Mouse (Mus musculus) stomach, embryonic 14.5 days (tissue): Measurements from ENCODE around the gene Tut4. TPM values are rescaled to one million over a fixed set of nuclear protein-coding genes. Genes with fewer than 3 reads are reported as not detected.

Experiments
- ATAC-seq: fragments of 200-750 bp; cut with Nextera tagmentation; 2 replicates; pipeline ENCODE4 v1.8.0; 2017; ENCODE audit warnings: low read depth, moderate TSS enrichment; ENCODE audit not compliant: insufficient number of reproducible peaks, insufficient read depth, low FRiP score
- H3K27ac ChIP-seq: fragments of 300-500 bp; sonication (generic); 2 replicates; pipeline ENCODE4 v1.5.1; 2014; ENCODE audit warnings: mild to moderate bottlenecking, low read length, moderate library complexity, mixed read lengths
- H3K27me3 ChIP-seq: fragments of 300-500 bp; sonication (generic); 2 replicates; pipeline ENCODE4 v1.6.1; 2014; ENCODE audit warnings: low read length, control low read depth, mixed read lengths; ENCODE audit not compliant: control insufficient read depth, insufficient read depth
- H3K36me3 ChIP-seq: fragments of 300-500 bp; sonication (generic); 2 replicates; pipeline ENCODE4 v1.6.1; 2014; ENCODE audit warnings: mild to moderate bottlenecking, control low read depth, low read length, moderate library complexity, mixed read lengths; ENCODE audit not compliant: control insufficient read depth, insufficient read depth
- H3K4me1 ChIP-seq: fragments of 300-500 bp; sonication (generic); 2 replicates; pipeline ENCODE4 v1.6.1; 2014; ENCODE audit warnings: low read length, control low read depth, mixed read lengths; ENCODE audit not compliant: control insufficient read depth, insufficient read depth
- H3K4me2 ChIP-seq: fragments of 300-500 bp; sonication (generic); replicated peaks from 2 replicates; pipeline ENCODE4 v1.6.1; 2014; ENCODE audit warnings: low read depth, low read length, control low read depth
- H3K4me3 ChIP-seq: fragments of 300-500 bp; sonication (generic); 2 replicates; pipeline ENCODE4 v1.5.1; 2014; ENCODE audit warnings: low read depth, low read length, control low read depth
- H3K9ac ChIP-seq: fragments of 300-500 bp; sonication (generic); replicated peaks from 2 replicates; pipeline ENCODE4 v1.6.1; 2014; ENCODE audit warnings: low read depth, mild to moderate bottlenecking, control low read depth, low read length, moderate library complexity, mixed read lengths
- H3K9me3 ChIP-seq: fragments of 300-500 bp; sonication (generic); 2 replicates; pipeline ENCODE4 v1.6.1; 2016; ENCODE audit warnings: low read depth, low read length, control low read depth; ENCODE audit not compliant: control insufficient read depth
- WGBS: fragments of 180-500 bp; shearing (Covaris S2); extraction: QIAGEN DNeasy Blood & Tissue Kit; methylation state at CpG from one replicate; pipeline ENCODE4 v1.1.7; 2014; 5-methylcytosine and 5-hydroxymethylcytosine counted together
- polyA plus RNA-seq: library from polyadenylated mRNA; unstranded; fragments of >200 nt; fragmentation: Nextera tagmentation; extraction: Ambion mirVana; gene quantifications from 2 replicates; pipeline ENCODE4 v1.2.1, GENCODE M21; 2014

Tut4 gene
- polyA plus RNA-seq, 1 experiment from 2014 or later: 94.5 TPM

GRCm38 (mm10) chr4:108578840-108579742 is 119.9 kb downstream of the Tut4 start, which contains the start of the genes Prpf38a and Orc1:
Prpf38a (minus strand) TSS chr4:108579336.
Orc1 (plus strand) TSS chr4:108579423.
- peak within 1 kb of the TSS; percentile 75 for H3K4me3 ChIP-seq
- no peaks in the 10 kb centered on the region for H3K27me3 ChIP-seq
- no peaks in the 10 kb centered on the region for H3K9me3 ChIP-seq
- ATAC-seq: peak; percentile 99
- H3K4me2 ChIP-seq: peak within 1 kb of the TSS; percentile 94
- H3K36me3 ChIP-seq: peaks cover 19% of the 10 kb centered on the region; the same call in 1 of the 2 replicates
- under 1% methylated on average over 64 of the region's 64 CpGs for WGBS
- peak within 1 kb of the TSS; percentile 46; the same call in 1 of the 2 replicates for H3K27ac ChIP-seq
- H3K9ac ChIP-seq: peak within 1 kb of the TSS; percentile 53
- peaks cover 9% of the 10 kb centered on the region for H3K4me1 ChIP-seq

- H3K27ac ChIP-seq: peak overlapping the region; percentile 34; the same call in 1 of the 2 replicates
- ATAC-seq: no peak
These were observed 120.7 kb downstream of the Tut4 start for GRCm38 (mm10) chr4:108579743-108580411.

GRCm38 (mm10) chr4:108593376-108593775 is 134.2 kb downstream of the Tut4 start:
- H3K9ac ChIP-seq: no peak overlapping the region
- no peaks in the 10 kb centered on the region for H3K9me3 ChIP-seq
- no peak overlapping the region for H3K4me3 ChIP-seq
- H3K27me3 ChIP-seq: no peaks in the 10 kb centered on the region
- 91% methylated on average over 2 of the region's 2 CpGs for WGBS
- H3K27ac ChIP-seq: no peak overlapping the region
- no peaks in the 10 kb centered on the region for H3K4me1 ChIP-seq
- ATAC-seq: no peak
- peaks cover 6% of the 10 kb centered on the region; the same call in 1 of the 2 replicates for H3K36me3 ChIP-seq
- H3K4me2 ChIP-seq: no peak overlapping the region

More at GRCm38 (mm10) chr4:108579743-108580411, 120.7 kb downstream of the Tut4 start:
- Histone ChIP-seq H3K9ac (peak overlapping the region; percentile 53), H3K36me3 (peaks cover 14% of the 10 kb centered on the region; the same call in 1 of the 2 replicates), H3K4me1 (peaks cover 9% of the 10 kb centered on the region), H3K27me3 (no peaks in the 10 kb centered on the region), H3K4me2 (peak overlapping the region; percentile 94), H3K4me3 (peak overlapping the region; percentile 75), H3K9me3 (no peaks in the 10 kb centered on the region)
- 1% methylated on average over 16 of the region's 16 CpGs for WGBS

GRCm38 (mm10) chr4:108595785-108596184 is 136.6 kb downstream of the Tut4 start:
- Histone ChIP-seq H3K27ac (no peak overlapping the region), H3K9ac (no peak overlapping the region), H3K4me2 (no peak overlapping the region), H3K9me3 (no peaks in the 10 kb centered on the region), H3K27me3 (no peaks in the 10 kb centered on the region), H3K36me3 (peaks cover 9% of the 10 kb centered on the region; the same call in 1 of the 2 replicates), H3K4me3 (no peak overlapping the region), H3K4me1 (no peaks in the 10 kb centered on the region)
- 90% methylated on average over 1 of the region's 1 CpGs for WGBS
- ATAC-seq: no peak

- 88% methylated on average over 4 of the region's 4 CpGs for WGBS
- Histone ChIP-seq H3K4me1 (no peaks in the 10 kb centered on the region), H3K36me3 (peaks cover 11% of the 10 kb centered on the region; the same call in 1 of the 2 replicates), H3K4me2 (no peak overlapping the region), H3K27me3 (no peaks in the 10 kb centered on the region), H3K27ac (no peak overlapping the region), H3K4me3 (no peak overlapping the region), H3K9ac (no peak overlapping the region), H3K9me3 (no peaks in the 10 kb centered on the region)
- no peak for ATAC-seq
These were observed 139.1 kb downstream of the Tut4 start for GRCm38 (mm10) chr4:108598306-108598705.

- Histone ChIP-seq H3K9me3 (no peaks in the 10 kb centered on the region), H3K9ac (no peak overlapping the region), H3K27ac (no peak overlapping the region), H3K4me3 (no peak overlapping the region), H3K27me3 (no peaks in the 10 kb centered on the region), H3K4me1 (no peaks in the 10 kb centered on the region), H3K36me3 (peaks cover 28% of the 10 kb centered on the region), H3K4me2 (no peak overlapping the region)
- WGBS: 93% methylated on average over 7 of the region's 7 CpGs
- no peak for ATAC-seq
These were observed 142.6 kb downstream of the Tut4 start for GRCm38 (mm10) chr4:108601870-108602269.

GRCm38 (mm10) chr4:108608651-108609050 is 149.4 kb downstream of the Tut4 start:
- ATAC-seq: no peak
- WGBS: 91% methylated on average over 3 of the region's 3 CpGs
- Histone ChIP-seq H3K9me3 (no peaks in the 10 kb centered on the region), H3K9ac (no peak overlapping the region), H3K4me1 (no peaks in the 10 kb centered on the region), H3K4me3 (no peak overlapping the region), H3K4me2 (no peak overlapping the region), H3K36me3 (peaks cover 18% of the 10 kb centered on the region), H3K27me3 (no peaks in the 10 kb centered on the region), H3K27ac (no peak overlapping the region)
